9 mouse cellular contexts compared by ENCODE assay signal in the genomic region with DNA sequence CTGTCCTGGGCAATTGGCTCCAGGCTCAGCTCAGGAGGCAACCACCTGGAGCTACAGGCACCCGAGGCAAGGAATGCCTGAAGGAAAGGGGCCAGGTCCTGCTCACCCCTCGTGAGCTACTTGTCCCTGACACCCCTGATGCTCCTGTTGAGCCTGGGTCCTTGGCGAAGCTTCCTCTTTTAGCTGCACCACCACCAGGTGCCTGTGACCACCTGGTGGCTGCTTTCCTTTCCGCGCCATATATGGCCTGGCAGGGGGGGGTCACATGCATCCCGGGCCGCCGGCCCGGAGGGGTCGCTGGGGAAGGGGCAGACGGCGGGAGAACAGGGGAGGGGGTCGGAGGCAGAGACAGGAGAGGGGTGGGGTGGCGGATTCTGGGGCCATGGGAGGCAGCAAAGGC. TPM values are rescaled to one million over a fixed set of nuclear protein-coding genes. Genes with fewer than 3 reads are reported as not detected.
DNase-seq lines count a peak whose midpoint lies in the region; ATAC-seq and TF ChIP-seq lines count a peak whose summit lies in the region.
"Not testable (repeated sequence)": the region's sequence is repeated elsewhere in the genome, so short reads cannot be mapped to it uniquely, and the experiment has no call there.
"Had no signal": no experiment of that assay in that cellular context is flagged by ENCODE, and none has a peak within 500 bp of the region (broad histone marks: within the 10 kb centered on the region; RNA-seq: fewer than 3 reads in every experiment).

No protein-coding gene starts in this region.

- not testable (repeated sequence) for H3K36me3 ChIP-seq in embryonic facial prominence, embryonic 11.5 days (replicated peaks; ENCODE audit: control insufficient read depth, insufficient read depth, low read depth, low read length); hindbrain, embryonic 12.5 days; kidney, postnatal 0 days (ENCODE audit: insufficient read depth, low read length); midbrain, embryonic 16.5 days (ENCODE audit: control insufficient read depth, insufficient read depth, low read length)

- H3K27ac ChIP-seq in embryonic facial prominence, embryonic 11.5 days (replicated peaks; ENCODE audit: low read depth, low read length); hindbrain, embryonic 12.5 days; kidney, postnatal 0 days; midbrain, embryonic 16.5 days (ENCODE audit: low read length): not testable (repeated sequence)

- H3K4me3 ChIP-seq in embryonic facial prominence, embryonic 11.5 days (ENCODE audit: low read depth, low read length), result peak overlapping the region; percentile 29
- peak overlapping the region; percentile 39 for H3K4me3 ChIP-seq in hindbrain, embryonic 12.5 days
- H3K4me3 ChIP-seq in kidney, postnatal 0 days (replicated peaks; ENCODE audit: low read depth, low read length), result not testable (repeated sequence)
- H3K4me3 ChIP-seq in midbrain, embryonic 16.5 days (ENCODE audit: low read depth, low read length), result peak overlapping the region; percentile 42

- H3K4me1 ChIP-seq in embryonic facial prominence, embryonic 11.5 days (ENCODE audit: control insufficient read depth, insufficient read depth, low read length); hindbrain, embryonic 12.5 days; kidney, postnatal 0 days (replicated peaks; ENCODE audit: insufficient read depth, low read length); midbrain, embryonic 16.5 days (ENCODE audit: control insufficient read depth, insufficient read depth, low read length): not testable (repeated sequence)

- H3K9ac ChIP-seq in embryonic facial prominence, embryonic 11.5 days (replicated peaks; ENCODE audit: low read length), result peak overlapping the region; percentile 32
- peak overlapping the region; percentile 43; the same call in 1 of the 2 replicates for H3K9ac ChIP-seq in hindbrain, embryonic 12.5 days
- not testable (repeated sequence) for H3K9ac ChIP-seq in kidney, postnatal 0 days (ENCODE audit: low read depth, low read length)
- H3K9ac ChIP-seq in midbrain, embryonic 16.5 days (ENCODE audit: low read depth, low read length), result peak overlapping the region; percentile 59

- H3K27me3 ChIP-seq in embryonic facial prominence, embryonic 11.5 days (ENCODE audit: control insufficient read depth, insufficient read depth, low read length); hindbrain, embryonic 12.5 days; kidney, postnatal 0 days (ENCODE audit: insufficient read depth, low read length); midbrain, embryonic 16.5 days (ENCODE audit: control insufficient read depth, insufficient read depth, low read depth, low read length): not testable (repeated sequence)

- TF ChIP-seq CTCF in kidney, postnatal 0 days (IDR thresholded peaks at IDR 0.05; ENCODE audit: low read depth), result not testable (repeated sequence)

- H3K9me3 ChIP-seq in embryonic facial prominence, embryonic 11.5 days (replicated peaks; ENCODE audit: control insufficient read depth, low read length); hindbrain, embryonic 12.5 days (replicated peaks); kidney, postnatal 0 days (replicated peaks; ENCODE audit: low read length); midbrain, embryonic 16.5 days (replicated peaks; ENCODE audit: control insufficient read depth, low read length, poor library complexity, severe bottlenecking): not testable (repeated sequence)

- ATAC-seq in embryonic facial prominence, embryonic 11.5 days (replicated peaks; ENCODE audit: insufficient number of reproducible peaks, low FRiP score, low TSS enrichment, low read depth); hindbrain, embryonic 12.5 days (ENCODE audit: low FRiP score); kidney, postnatal 0 days (replicated peaks; ENCODE audit: low FRiP score, low read depth); midbrain, embryonic 16.5 days: not testable (repeated sequence)

- DNase-seq in ES-CJ7 (ENCODE audit: low read depth, low spot score) (peak; percentile 1), liver (peak; percentile 0)
- DNase-seq in embryonic facial prominence, embryonic 11.5 days (ENCODE audit: low spot score), result peak; percentile 1
- DNase-seq in frontal cortex, postnatal 10 days (ENCODE audit: low spot score in 2 of 2), result peak; percentile 3 to 6
- not testable (repeated sequence) for DNase-seq in kidney, postnatal 0 days (ENCODE audit: low spot score)
- peak; percentile 10 for DNase-seq in right cerebral cortex, postnatal 4 days

- WGBS in embryonic facial prominence, embryonic 11.5 days, result 10% methylated on average over 11 of the region's 14 CpGs
- 11% methylated on average over 11 of the region's 14 CpGs for WGBS in hindbrain, embryonic 12.5 days
- WGBS in kidney, postnatal 0 days, result 15% methylated on average over 13 of the region's 14 CpGs
- WGBS in midbrain, embryonic 16.5 days, result 8% methylated on average over 4 of the region's 14 CpGs

- H3K4me2 ChIP-seq in embryonic facial prominence, embryonic 11.5 days (ENCODE audit: low read depth, low read length), result peak overlapping the region; percentile 61
- peak overlapping the region; percentile 66 for H3K4me2 ChIP-seq in hindbrain, embryonic 12.5 days (replicated peaks)
- H3K4me2 ChIP-seq in kidney, postnatal 0 days (ENCODE audit: low read length), result peak overlapping the region; percentile 34
- peak overlapping the region; percentile 56 for H3K4me2 ChIP-seq in midbrain, embryonic 16.5 days (ENCODE audit: low read length)

RNA-seq across cellular contexts. Expression of a gene that starts 0.3 kb away (rescaled TPM):
- polyA plus RNA-seq in embryonic facial prominence, embryonic 11.5 days (2014; fragmentation: Nextera tagmentation; extraction: Ambion mirVana), result 1.8 and 1.9 TPM in 2 replicates
- 1.6 and 2.2 TPM in 2 replicates for polyA plus RNA-seq in hindbrain, embryonic 12.5 days (2016; fragmentation: Nextera tagmentation; extraction: Ambion mirVana)
- 0.20 and 0.21 TPM in 2 replicates for polyA plus RNA-seq in kidney, postnatal 0 days (2015; fragmentation: Nextera tagmentation; extraction: Ambion mirVana)
- polyA plus RNA-seq in midbrain, embryonic 16.5 days (2015; fragmentation: Nextera tagmentation; extraction: Ambion mirVana), result 11.4 and 12.6 TPM in 2 replicates

RNA-seq across cellular contexts. Expression of a gene that starts 17.2 kb away (rescaled TPM):
- not detected in 2 replicates for polyA plus RNA-seq in embryonic facial prominence, embryonic 11.5 days (2014; fragmentation: Nextera tagmentation; extraction: Ambion mirVana)
- not detected in 2 replicates for polyA plus RNA-seq in hindbrain, embryonic 12.5 days (2016; fragmentation: Nextera tagmentation; extraction: Ambion mirVana)
- polyA plus RNA-seq in kidney, postnatal 0 days (2015; fragmentation: Nextera tagmentation; extraction: Ambion mirVana), result not detected in 2 replicates
- not detected in 2 replicates for polyA plus RNA-seq in midbrain, embryonic 16.5 days (2015; fragmentation: Nextera tagmentation; extraction: Ambion mirVana)
- polyA plus RNA-seq: cerebellum, adult 2 months had no signal
